Mouse (Mus musculus): ENCODE data around the gene Prss2. TPM values are rescaled to one million over a fixed set of nuclear protein-coding genes. Genes with fewer than 3 reads are reported as not detected.
"Not testable (repeated sequence)": the region's sequence is repeated elsewhere in the genome, so short reads cannot be mapped to it uniquely, and the experiment has no call there.

The Prss2 gene
- 1.3 and 1.9 TPM in 2 replicates for polyA plus RNA-seq (2012; rRNA removed)

DNA sequence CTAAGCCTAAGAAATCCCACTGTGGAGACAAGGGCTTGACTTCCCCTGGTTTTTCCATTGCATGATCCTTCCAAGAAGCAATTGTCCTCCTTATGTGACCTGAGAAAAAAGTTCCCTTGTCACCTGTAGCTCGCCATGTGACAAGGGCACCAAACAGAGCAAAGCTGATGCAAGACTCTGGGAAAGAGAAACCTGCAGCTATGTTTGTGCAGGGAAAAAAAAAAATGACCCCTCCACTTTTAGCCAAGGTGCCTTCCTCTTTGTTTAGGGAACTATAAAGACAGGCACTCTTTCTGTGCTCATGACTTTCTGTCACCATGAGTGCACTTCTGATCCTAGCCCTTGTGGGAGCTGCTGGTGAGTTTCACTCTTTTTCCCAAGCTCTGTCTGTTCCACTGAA lies at the start of gene Prss2:
Gene Prss2 (plus strand): TSS at position 301 of the 400 bp plus-strand sequence.
- 78% methylated on average over 1 of the region's 1 CpGs for WGBS
- DNase-seq (ENCODE audit: low read depth, low spot score) = no peak

DNA sequence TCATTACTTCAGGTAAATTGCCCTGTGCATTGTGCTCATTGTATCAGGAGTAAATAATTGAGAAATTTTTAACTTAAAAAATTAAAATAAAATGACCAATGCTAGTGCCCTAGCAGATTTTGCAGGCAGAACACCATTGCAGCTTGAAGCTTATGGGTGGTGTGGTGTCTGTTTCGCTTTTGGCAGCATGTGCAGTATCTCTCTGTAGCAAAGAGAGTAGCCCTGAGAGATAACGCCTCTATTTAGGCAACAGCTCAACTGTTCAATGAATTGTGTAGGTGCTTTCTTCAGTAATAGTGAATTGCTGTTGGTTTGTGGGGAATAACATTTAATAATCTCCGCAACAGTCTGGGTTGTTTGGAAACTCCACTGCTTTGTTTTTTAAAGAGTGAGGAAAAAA lies 22.2 kb upstream of the Prss2 start:
- WGBS = 87% methylated on average over 3 of the region's 3 CpGs
- DNase-seq (ENCODE audit: low read depth, low spot score) = no peak

DNA sequence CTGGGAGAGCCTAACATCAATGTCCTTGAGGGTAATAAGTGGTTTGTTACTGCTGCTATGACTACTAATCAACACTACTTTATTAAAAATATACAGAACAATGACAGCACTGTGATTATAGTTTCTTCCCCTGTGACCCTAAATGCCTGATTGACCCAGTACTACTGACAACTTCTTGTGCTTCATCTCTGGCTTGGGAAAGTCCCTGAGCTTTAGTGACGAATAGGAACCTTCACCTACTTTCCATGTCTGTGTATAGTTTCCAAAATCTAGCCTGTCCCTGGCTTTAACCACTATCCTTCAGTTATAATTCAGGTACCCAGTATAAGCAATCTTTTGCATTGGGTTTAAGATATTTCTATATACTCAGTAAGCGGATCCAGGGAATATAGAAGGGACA lies 16.7 kb upstream of the Prss2 start:
- WGBS = 73% methylated on average over 2 of the region's 2 CpGs
- DNase-seq (ENCODE audit: low read depth, low spot score) = no peak

DNA sequence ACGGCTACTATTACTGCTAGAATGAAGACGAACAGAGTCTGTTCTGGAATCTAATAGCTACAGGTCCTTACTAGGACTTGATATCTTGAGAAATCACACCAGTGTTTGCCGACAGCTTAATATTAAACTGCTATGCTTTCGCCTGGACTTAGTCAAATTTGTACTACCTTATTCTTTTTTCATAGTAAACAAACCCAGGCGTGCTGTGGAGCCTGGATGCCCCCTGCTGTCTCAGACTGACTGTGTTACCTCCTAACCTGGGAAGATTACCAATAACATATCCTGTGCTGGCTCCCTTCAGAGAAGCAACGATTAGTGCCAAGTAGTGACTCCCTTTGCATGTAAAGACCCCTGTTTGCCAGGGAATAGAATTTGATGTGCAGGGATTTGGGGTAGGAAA lies 16.3 kb upstream of the Prss2 start:
- no peak for DNase-seq (ENCODE audit: low read depth, low spot score)
- WGBS = 40% methylated on average over 6 of the region's 6 CpGs

DNA sequence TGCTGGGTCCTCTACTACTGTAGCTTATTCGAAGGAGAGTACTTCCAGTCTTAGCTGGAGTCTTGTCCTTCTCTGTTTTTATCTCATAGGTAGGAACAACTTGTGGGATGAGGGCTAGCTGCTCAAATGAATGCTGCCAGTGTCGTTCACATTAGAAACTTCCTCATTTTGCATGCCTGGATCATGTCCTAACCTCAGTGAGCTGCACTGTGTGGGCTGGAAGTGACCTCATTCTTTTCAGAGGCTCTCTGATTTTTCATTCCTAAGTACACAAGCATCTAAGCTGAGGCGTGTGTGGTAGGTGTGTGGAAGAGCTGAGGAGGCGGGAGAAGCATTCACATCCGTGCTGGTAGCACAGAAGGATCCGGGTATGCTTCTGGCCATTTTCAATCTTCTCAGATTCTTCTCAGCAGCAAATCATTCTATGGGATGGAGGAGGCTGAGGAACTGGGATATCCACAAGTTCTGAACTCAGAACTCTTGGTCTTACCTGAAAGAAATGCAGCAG lies 3.5 kb upstream of the Prss2 start:
- no peak for DNase-seq (ENCODE audit: low read depth, low spot score)
- 53% methylated on average over 6 of the region's 6 CpGs for WGBS

DNA sequence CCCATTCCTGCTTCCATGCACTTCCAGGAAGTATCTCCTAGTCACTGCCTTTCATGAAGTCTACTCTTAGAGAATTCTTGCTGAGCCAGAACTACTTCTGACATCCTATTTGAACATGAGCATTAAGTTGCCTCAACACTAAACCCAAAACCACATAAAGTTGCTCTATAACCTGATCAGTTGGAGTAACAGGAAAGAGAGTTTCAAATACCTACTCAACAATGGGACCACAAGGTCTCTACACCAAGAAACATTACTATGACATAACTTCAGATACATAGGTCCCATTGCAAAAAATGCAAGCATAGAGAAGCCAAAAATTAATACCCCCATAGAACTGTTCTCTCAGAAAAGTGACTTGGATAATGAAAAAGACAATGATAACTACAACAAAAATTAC lies 4.9 kb downstream of the Prss2 start:
- no peak for DNase-seq (ENCODE audit: low read depth, low spot score)

DNA sequence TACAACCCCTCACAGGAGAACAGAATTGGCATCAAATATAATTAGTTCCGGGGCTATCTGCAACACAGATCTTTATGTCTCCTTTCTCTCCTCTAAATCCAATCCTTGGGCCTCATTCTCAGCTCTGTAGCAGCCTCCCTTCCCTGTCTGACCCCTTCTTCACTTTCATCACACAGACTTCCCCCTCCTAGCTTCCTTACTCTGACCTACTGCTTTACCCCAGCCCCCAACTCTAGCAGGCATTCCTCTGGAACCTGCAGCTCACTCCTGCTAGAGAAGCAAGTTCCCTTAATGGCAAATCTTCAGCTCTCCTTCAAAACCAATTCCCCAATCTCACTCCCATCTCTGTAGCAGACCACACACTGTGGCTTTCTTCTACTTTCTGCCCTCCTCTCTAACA lies 5.8 kb downstream of the Prss2 start:
- WGBS = 20% methylated on average over 1 of the region's 1 CpGs
- no peak for DNase-seq (ENCODE audit: low read depth, low spot score)

- DNase-seq (ENCODE audit: low read depth, low spot score) = not testable (repeated sequence)
- 36% methylated on average over 2 of the region's 2 CpGs for WGBS
Measured at GRCm38 (mm10) chr6:41529987-41530386, 8.4 kb downstream of the Prss2 start.

DNA sequence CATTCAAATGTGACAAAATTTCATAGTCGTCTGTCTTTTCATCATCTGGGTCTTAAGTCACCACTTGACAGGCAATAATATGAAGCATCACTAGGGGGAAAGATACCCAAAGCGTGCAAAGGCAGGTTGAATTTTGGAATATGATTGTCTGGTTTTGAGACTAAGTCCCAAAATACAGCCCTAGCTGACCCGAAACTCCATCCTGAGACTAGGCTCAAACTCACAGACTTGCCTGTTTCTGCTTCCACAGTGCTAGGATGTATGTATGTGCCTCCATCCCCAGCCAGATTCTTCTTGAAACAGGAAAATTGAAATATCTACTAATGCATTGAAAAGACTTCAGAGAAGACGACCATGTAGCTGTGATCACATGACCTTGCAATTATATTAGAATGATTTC lies 10.6 kb downstream of the Prss2 start:
- no peak for DNase-seq (ENCODE audit: low read depth, low spot score)
- 72% methylated on average over 4 of the region's 4 CpGs for WGBS

DNA sequence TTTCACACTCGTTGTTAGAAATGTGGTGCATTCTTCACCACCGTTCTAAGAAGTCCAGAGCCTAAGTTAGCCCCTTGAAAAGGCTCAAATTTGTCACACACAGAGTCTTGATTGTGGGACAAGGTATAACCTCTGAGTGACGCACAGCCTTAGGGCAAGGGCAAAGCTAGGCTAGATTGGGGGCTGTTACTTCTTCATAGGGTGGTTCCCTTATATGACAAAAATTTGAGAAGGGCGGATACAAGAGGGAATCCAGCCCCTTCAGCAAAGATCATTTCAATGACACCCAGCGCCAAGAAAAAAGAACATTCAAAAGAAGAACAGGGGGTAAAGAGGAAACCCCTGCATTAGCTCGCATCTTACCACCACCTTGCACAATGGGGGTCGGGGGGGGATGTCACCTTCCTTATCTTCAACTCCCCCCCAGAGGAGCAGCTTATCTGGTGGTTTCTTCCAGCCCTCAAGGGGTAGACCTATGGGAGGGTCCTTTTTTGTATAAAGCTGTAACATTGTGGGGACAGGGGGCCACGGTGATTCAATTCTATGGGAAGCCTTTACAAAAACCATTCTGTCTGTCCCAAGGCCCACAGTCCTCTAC lies 11.2 kb downstream of the Prss2 start:
- no peak for DNase-seq (ENCODE audit: low read depth, low spot score)
- WGBS = 78% methylated on average over 8 of the region's 8 CpGs

GRCm38 (mm10) chr6:41537376-41537775 lies 15.8 kb downstream of the Prss2 start:
- DNase-seq (ENCODE audit: low read depth, low spot score) = no peak
- 100% methylated on average over 1 of the region's 1 CpGs for WGBS

- DNase-seq (ENCODE audit: low read depth, low spot score) = not testable (repeated sequence)
- WGBS = 74% methylated on average over 7 of the region's 8 CpGs
Measured at GRCm38 (mm10) chr6:41538296-41538695, 16.7 kb downstream of the Prss2 start.

- DNase-seq (ENCODE audit: low read depth, low spot score) = no peak
Measured at GRCm38 (mm10) chr6:41540746-41541145, 19.2 kb downstream of the Prss2 start.

DNA sequence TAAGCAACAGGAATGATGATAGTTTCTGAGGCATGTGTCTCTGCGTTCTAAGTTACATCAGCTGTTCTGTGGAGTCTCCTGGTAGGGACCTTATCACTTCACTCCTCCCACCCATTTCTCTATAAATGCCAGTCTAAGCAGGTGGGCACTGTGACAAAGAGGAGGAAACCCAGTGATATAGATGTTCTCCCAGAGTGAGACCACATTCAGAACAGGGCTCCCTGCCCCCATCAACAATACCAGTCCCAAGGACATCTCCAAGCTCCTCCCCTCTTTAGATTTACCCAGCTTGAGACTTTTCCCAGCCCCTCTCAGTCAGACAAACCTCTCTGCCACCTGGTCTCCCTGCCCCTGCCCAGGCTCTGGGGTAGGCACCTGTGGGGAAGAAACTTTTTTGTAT lies 20.2 kb downstream of the Prss2 start:
- WGBS = 77% methylated on average over 1 of the region's 1 CpGs
- DNase-seq (ENCODE audit: low read depth, low spot score) = no peak

- WGBS = 19% methylated on average over 3 of the region's 3 CpGs
- DNase-seq (ENCODE audit: low read depth, low spot score) = no peak
Measured at GRCm38 (mm10) chr6:41542983-41543382, 21.4 kb downstream of the Prss2 start.

DNA sequence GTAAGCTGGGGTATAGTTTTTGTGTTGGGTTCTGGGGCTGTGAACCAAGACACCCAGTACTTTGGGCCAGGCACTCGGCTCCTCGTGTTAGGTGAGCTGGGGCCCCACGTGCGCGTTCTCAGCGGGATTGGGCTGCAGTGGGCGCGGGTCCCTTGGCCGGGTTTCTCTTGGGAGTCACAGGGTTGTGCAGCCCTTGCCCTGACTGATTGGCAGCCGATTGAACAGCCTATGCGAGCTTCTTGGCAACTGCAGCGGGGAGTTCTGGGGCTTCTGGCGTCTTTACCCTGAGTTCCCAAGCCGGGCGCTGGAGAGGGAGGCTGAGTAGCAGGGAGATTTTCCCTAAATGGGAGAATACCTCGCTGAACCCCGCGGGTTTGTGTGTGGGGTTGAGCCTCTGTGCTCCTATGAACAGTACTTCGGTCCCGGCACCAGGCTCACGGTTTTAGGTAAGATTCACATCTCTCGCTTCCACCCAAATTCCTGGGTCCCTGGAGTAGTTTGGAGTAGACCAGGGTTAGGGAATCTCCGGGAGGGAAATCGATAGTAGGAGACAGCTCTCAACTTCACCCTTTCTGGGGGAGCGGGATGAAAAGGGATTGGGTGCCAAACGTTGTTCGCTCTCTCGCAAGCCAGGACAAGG lies 21.9 kb downstream of the Prss2 start:
- WGBS = 17% methylated on average over 28 of the region's 28 CpGs

GRCm38 (mm10) chr6:41544381-41544924 lies 22.9 kb downstream of the Prss2 start:
- WGBS = 81% methylated on average over 5 of the region's 5 CpGs
- no peak for DNase-seq (ENCODE audit: low read depth, low spot score)

More for the DNA sequence above, 21.9 kb downstream of the Prss2 start:
- no peak for DNase-seq (ENCODE audit: low read depth, low spot score)

DNA sequence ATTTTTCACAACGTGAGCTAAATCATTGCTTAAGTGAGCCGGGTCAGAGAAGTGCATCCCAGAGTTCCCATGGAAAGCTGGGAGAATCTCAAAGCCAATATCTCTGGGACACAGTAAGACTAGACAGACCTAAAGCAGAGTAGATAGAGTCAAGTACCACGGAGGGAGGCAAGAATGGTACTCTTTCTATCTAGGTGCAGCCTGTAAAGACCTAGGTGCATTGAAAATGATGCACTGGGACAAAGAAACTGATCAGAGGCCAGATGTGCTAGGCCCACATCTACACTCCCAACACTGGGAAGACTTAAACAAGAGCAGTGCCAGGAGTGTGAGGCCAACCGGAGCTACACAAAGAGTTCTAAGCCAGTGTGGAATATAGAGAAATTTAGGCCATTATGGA lies 23.7 kb downstream of the Prss2 start:
- 81% methylated on average over 4 of the region's 4 CpGs for WGBS
- DNase-seq (ENCODE audit: low read depth, low spot score) = no peak

DNA sequence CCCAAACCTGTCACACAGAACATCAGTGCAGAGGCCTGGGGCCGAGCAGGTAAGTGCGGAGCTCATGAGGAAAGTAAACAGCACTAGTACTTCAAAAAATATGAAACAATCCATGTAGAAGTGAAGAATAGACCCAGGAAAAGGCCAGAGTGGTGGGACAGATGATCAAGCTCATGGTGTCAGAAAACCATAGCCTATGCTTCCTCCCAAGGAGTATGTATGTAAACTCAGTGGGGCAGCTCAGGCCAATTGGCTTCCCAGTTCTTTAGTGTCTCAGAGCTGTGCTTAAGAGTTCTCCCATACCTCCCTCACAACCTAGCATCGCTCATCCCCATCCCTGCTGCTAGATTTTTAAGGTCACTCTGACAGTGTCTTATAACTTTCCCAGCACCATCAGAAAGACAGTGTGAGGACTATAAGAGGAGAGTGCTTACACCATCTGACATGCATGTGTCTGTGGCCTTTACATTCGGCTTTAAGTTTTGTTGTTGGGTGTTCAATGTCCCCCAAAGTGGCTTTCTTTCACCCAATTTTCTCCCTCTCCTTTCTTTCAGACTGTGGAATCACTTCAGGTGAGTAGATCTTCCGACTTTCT lies 25.6 kb downstream of the Prss2 start:
- no peak for DNase-seq (ENCODE audit: low read depth, low spot score)
- WGBS = 87% methylated on average over 5 of the region's 5 CpGs

GRCm38 (mm10) chr6:41548286-41548685 lies 26.7 kb downstream of the Prss2 start:
- DNase-seq (ENCODE audit: low read depth, low spot score) = no peak
- WGBS = 16% methylated on average over 1 of the region's 1 CpGs

Data from large intestine, adult 2 months (tissue).